Mouse (Mus musculus): ENCODE measurements at regions not wholly inside any gene's neighbourhood (a gene's known extent, or its start where the extent isn't known, plus 50 kb on each side); places are given as distances from the start of the nearest gene placed in this dataset.

DNA sequence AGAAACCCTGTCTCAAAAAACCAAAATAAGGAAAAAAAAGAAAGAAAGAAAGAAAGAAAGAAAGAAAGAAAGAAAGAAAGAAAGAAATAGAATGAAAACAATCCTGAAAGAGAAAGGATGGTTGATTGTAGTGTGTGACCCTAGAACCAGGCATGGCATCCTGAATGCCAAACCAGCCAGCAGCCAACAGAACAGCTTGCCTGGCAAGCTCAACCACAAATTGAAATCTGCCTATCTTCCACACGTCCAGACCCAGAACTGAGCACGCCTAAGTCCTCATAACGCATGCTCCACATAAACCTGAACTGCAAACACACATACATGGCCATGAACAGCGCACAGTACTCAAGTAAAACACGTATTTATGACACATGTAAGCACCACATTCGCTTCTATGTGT is 247.9 kb downstream of the H2al1j start:
- TF ChIP-seq CTCF (IDR thresholded peaks at IDR 0.05; ENCODE audit: low read depth, low read length) (no peak), EP300 (IDR thresholded peaks at IDR 0.05; ENCODE audit: insufficient read depth, low read depth, low read length) (no peak)
